Mouse (Mus musculus): ENCODE measurements at regions not wholly inside any gene's neighbourhood (a gene's known extent, or its start where the extent isn't known, plus 50 kb on each side); places are given as distances from the start of the nearest gene placed in this dataset.

DNA sequence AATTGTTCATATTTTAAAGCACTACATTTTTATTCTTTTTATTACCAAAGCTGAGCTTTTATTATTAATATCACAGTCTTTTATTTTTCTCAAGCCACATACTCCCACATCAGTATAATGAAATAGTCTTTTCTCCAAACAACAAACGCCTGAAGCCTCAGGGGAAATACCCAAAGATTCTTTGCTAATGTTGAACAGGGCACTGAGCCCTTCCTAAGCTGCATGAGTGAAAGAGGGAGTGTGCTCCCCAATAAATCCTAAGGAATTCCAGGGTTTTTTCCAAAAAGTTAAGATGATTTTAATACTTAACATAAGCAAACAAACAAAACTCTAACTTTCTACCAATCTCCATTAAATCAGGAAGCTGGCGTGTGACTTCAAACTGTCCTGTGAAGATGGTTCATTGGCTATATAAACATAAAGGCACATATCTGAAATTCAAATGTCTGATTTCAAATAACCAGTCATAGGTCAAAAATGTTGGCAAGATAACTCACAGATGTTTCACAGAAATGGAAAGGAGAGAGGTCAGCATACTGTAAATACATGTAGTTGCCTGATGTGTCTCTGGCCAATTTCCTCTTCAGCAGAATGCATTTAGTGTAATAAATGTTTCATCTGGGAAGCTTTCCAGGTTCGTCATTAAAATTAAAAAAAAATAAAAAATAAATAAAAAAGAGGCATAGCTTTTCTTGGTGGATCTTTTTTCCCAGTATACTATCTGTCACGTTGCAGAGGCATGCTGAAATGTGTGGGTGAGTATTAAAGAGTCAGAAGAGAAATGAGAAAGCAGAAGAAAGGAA, 568.6 kb downstream of the Car8 start:
- intact Hi-C loops (cut with DNase I) = no loop called here
- DNase-seq = no peak

DNA sequence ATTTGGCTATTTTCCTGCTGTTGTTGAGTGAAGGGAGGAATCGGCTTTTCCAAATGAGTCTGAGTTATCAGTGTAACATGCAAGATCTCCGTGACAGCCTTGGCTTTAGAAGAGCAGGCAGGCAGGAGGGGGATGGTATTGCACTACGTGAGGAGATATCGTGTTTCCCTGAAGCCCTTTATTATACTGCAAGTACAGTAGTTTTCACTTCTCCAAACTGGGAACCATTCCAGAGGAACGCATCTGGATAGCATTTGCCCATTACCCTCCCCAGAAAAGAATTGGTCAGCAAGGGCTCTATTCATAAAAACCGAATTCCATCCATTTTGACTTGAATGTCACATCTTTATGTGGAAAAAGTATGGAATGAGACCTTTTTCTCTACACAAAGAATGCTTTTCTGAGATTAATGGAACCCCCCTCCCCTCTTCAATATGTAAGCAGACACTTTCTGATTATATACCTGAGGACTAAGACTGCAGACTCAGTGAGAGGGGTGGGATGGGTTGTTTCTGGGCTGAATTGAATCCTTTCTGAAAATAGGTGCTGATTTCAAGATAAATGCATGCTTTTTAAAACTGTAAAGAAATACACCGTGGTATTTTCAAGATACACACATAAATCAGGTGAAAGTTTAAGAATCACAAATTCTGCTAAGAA, 571.8 kb downstream of the Car8 start:
- DNase-seq = no peak
- intact Hi-C loops (cut with DNase I) = no loop called here

DNA sequence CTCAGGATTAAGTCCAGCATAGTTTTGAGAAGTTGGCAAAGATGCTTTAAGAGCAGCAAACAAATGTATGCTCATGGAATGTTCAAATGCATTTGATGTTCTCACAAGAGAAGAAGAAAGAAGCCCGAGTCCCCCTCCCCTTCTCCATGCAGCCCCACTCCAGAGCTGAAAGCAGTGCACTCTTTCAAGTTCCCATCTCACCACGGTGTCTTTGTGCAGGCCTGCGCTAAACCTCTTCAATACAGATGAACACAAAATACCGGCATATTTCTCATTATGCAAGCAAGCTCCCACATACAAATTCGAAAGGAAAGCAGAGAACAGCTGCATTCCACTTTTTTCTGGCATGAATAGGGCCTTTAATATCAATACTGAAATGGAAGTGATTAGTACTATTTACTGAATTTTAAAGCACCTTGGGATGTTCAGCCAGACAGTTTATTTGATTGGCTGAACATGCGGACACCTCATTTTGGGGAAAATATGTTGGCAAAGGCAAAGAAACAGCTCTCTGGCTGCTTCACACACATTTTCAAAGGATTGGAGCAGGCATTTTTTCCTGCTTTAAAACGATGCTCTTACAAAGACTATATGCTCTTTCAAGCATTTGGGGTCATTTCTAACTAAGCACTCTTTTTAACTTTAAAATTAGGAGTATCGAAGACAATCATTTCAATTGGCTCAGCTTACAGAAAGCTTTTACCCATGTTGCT, 595.8 kb downstream of the Car8 start:
- intact Hi-C loops (cut with DNase I) = no loop called here
- no peak for DNase-seq

DNA sequence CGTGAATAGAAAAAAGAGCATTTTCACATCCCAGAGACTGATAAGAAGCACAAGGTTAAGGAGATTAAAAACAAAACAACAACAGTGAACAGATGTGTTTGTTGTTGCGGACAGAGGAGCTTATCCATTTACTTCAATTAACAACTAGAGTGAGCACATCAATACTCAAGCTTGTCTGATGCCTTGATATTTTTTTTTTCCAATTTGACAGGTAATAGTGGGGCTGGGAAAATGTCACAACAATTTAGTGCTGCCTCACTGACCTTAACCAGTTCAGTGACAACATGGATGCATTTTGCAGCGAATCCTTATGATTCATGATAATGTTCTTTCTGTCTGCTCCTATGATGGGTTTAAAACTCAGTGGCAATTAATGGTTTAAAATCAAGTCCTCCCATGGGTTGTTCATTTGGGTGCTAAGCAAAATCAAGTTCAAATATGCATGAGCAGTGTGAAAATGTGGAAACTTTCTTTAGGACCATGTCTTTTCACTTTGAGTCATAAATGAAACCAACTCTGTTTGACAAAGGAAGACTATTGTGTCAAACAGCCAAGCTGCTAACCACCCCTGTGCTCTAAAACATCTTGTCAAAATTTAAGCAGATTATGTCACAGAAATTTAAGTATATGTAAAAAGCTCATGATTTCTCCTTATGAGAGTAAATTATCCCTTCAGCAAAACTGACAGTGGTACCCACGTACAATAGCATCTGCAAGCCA, 641.0 kb downstream of the Car8 start:
- intact Hi-C loops (cut with DNase I) = no loop called here

DNA sequence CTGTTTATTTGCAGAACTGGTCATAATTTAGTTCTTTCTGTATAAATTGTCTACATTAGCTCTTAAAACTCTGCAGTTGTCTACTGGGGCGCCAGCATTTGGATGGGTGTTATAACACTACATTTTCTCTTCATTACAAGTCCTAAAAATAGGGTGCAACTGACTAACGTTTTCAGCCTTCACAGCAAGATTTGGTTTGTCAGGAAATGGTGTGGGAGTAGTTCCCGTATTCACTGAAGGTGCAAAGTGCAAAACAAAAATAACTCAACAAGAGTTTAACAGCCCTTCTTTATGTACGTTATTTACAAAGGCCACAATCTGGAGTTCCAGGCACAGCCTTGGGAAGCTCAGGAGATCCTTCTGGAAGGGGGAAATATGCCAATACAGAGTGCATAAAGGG, 642.7 kb downstream of the Car8 start:
- no peak for DNase-seq
- intact Hi-C loops (cut with DNase I) = no loop called here

More for the DNA sequence above, 641.0 kb downstream of the Car8 start:
- no peak for DNase-seq

DNA sequence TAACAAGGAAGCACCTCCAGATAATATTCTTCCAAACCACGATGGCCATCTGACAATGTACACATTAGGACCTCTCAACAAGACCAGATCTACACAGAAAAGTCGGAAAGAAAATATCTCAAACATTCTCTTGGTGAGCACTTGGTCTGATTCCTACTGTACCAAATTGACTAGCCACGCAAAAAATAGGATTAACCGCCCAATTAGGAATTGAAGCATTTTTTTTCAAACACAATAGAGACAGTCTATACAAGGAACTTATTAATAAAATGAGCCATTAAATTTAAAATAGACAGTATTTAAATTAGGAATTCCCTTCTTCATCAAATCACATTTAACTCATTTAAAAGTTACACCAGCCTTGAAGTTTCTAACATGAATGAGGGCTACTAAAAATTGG, 655.0 kb downstream of the Car8 start:
- DNase-seq = no peak
- intact Hi-C loops (cut with DNase I) = no loop called here

DNA sequence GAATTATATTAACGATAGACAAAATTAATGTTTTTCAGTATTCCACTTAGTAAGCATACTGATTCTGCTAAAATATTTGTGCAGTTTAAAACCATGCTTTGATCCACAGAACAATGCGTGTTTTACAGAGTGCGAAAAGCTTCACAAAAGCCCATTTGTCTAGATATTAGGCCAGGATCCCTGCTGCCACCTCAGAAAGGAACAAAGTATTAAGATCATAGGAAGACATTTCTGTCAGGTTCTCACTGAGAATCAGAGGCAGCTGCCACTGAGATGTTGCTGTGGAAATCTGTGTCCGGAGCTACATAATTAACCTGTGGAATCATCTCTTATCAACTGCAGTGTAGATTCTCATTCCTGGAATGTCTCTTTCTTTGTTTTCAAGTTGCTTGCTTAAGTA, 656.9 kb downstream of the Car8 start:
- DNase-seq = no peak
- intact Hi-C loops (cut with DNase I) = no loop called here

DNA sequence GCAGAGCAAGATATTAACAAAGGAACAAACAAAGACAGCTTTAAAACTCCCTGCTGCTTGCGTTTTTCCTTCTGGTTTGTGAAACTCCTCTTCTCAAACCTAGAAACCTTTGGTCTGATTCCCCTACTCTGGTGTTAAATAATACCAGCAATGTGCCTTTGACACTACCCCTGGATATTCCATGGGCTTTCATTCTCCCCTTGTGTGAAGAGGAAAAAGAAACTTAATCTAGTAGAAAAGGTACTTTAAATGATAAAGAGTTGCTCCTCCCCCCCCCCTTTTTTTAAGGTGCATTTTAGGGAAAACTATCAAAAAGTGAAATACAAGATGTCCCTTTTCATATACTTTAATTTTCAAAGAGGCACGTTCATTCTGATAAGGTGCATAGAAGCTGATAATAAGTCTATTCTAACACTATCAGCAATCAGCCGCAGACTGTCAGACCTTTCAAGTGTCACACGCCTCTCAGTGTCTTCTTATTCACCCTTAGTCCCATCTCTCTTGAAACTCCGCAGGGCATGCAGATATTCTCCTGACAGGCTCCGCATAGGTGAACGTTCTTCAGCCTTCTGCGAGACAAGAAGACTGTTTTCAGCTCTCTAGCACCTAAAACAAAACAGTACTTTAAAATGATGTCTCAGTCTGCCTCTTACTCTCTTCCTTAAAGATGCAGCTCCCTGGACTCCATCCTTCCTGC, 657.5 kb downstream of the Car8 start:
- intact Hi-C loops (cut with DNase I) = no loop called here
- no peak for DNase-seq

DNA sequence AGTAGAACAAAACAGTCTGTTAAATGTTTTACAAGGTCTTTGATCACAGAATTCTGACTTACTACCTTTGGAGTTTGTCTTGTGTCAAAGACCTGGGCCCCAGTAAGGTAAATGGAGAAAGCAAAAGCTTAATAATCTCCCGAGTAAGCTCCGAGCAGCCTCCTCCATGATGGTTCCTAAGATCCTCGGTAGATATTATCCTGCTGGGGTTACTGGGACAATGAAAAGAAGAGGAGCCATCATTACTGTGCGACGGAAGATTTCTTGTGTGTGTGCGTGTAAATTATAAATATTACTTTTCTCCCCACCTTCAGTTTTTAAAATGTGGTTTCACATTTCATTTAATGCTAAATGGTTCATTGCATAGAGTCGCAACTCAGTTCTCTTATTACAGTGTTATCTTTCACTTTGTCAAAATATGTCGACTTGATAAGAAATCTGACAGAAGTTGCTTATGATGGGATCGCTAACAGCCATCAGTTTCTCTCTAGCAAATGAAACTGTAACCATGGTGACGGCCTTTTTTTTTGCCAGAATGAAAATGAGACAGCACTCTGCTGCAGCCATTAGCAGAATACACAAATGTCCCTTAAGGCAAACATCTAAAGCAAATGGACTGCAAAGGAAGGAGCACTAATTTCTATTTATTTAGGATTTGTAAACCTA, 658.2 kb downstream of the Car8 start:
- intact Hi-C loops (cut with DNase I) = no loop called here
- DNase-seq = no peak

DNA sequence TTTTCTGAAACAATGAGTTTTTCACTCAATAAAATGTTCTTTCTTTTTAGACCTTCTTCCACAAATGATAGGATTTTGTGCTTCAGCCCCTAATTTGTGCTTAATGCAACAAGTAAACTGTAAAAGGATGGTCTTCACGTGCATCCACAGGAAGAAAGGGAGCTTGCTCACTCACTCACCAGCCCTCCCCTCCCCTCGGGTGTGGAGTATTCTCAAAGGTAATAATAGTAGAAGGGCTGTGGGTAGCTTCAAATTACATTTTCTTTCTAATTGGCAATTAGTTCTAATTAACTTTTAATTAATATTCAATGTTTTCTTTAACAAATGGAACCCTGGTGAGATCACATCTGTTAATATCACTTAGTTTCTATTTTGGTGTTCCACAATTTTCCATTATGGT, 664.8 kb downstream of the Car8 start:
- no peak for DNase-seq
- intact Hi-C loops (cut with DNase I) = no loop called here

DNA sequence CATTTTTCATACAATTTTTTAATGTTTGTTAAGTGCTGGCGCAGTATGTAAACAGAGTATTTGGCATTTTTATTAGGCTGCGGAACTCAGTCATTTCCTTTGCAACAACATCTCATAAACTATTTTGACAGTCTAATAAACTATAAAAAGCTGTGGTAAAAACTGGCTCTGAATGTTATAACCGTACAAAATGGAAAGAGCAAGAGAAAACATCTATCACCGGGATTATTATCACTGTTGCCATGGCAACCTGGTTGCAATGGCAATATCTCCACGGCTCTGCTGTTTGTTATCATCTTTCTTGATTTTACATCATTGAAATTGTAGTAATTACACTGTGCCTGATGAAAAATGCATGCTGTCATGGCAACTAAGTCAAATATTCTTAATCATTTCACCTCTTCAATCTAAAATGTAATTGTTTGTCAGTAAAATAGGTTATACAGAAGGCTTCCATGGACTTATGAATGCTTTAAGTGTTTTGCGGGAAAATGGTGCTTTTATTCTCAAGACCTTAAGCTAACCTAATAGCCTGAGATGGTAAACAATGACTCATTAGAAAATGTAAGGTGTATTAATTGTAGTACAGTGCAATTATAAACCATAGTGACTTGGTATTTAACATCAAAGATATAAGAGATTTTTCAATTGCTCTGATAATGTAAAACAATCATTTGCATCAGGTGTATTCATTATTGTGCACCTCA, 671.0 kb downstream of the Car8 start:
- intact Hi-C loops (cut with DNase I) = no loop called here

DNA sequence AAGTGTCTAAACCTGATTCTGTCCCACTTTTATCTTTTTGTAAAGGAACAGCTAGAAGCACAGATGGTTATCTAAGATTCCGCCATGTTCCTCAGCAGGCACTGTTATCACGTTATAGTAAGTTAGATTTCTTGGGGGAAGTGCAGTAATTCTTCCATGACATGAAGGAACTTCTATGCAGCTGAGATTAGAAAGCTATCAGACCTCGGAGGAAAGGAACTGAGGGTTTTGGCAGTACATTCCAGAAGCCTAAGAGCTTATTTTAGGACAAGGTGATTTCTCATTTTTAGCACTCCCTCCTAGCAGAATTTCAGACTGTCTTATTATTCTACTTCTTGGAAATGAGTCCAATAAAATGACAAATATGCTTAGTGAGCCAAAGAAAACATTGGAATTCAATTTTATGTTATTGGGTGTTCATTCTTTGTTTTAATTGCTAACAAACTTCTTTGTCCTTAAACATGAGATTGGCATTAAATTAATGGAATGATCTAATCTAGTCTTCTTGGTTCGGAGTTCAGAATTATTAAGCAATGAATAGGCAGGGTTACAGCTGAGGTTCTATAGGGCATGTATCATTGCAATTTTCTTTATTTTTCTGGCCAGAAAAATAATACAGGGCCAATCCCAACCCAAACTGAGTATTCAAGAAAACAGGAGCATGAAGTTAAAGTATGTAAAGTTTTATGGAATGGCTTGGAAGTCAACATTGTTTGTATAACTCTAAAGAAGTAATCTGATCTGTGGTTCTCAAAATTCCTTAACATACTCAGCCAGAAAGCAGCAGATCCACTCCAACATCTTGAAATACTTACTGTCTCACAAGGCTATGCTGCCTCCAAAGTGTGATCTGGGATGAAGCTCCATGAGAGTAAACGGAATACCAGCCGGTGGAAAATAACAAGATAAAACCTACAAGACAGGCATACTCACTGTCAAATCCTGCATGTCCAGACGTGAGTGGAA, 678.7 kb downstream of the Car8 start:
- intact Hi-C loops (cut with DNase I) = no loop called here
- DNase-seq = no peak

More for the DNA sequence above, 671.0 kb downstream of the Car8 start:
- DNase-seq = no peak

DNA sequence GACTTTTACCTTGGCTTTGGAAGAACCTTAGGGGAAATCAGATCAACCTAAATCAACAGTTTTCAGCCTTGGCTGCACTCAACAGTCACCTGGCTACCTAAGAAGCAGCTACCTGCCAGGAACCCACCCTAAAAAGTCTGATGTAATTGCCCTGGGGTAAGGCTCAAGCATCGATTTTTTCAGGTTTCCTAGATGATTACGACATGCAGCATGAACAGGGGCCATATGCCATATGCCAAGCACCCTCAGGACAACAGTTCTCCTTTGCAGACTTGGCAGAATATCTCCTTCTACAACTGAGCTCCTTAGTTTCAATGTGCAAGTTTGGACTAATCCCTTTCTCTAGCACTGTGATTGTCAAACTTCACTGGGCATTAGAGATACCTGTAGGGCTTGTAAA, 680.1 kb downstream of the Car8 start:
- intact Hi-C loops (cut with DNase I) = no loop called here
- no peak for DNase-seq

DNA sequence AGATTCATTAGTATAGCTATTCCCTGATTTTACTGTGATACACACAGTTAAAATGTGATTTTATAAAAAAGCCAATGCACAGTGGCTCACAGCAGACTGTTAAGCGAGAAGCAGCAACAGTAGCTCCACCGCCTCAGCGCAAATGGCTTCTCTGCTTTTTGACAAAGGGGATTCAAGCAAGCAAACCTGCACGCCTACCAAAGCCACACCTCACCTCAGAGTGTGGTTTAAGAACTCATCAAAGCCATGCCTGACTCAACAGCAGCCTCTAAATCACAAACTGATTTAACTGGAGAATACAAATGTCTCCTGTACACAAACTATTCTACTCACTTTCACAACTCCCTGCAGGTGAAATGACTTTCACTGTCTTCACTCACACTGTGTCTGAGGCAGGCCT, 704.5 kb downstream of the Car8 start:
- intact Hi-C loops (cut with DNase I) = no loop called here
- no peak for DNase-seq

DNA sequence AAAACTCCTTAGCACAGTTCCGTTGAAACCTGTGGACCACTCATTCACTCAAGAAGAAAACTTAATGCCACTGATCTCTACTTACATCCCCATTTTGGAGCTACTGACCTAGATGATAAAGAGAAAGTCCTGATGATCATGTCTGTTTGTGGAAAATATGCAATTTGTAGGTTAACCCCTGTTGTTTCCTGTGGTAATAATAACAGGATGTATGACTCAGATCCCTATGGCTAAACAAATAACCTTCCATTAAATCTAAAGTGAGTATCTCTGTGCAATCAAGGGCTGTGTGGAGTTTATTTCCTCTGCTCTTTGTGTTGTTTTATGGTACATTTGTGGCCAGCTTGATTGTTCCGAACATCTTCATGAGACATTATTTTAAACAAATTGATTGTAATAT, 711.1 kb downstream of the Car8 start:
- intact Hi-C loops (cut with DNase I) = no loop called here
- no peak for DNase-seq

DNA sequence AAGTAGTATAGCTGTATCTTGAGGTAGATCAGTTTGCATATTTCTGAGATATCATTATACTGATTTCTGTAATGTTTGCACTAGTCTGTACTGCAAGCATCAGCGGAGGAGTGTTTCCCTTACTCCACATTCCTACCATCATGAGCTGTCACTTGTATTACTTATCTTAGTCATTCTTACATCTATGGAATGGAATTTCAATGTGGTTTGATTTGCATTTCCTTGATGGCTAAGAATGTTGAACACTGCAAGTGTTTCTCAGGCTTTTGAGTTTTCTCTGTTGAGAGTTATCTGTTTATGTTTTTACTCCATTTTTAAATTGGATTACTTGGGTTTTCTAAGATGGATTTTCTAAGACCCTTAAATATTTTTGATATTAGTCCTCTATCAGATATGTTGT, 725.8 kb downstream of the Car8 start:
- DNase-seq = no peak
- intact Hi-C loops (cut with DNase I) = no loop called here

DNA sequence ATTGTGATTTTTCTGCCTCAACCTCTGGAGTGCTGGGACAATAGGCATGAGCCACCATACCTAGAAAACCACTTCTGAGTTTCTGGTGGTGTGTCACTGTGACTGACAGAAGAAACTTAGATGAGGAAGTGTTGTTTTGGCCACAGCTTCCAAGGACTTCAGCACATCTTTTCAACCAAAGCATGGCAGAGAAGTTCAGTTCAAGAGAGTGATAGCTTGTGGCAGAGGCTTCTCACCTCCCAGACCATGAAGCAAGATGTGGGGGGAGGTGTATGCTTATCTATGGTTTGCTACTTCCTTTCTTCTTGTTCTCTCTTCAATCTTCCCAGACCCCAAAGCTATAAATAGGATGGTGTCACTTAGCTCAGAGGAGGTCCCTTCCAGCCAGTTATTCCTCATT, 753.3 kb downstream of the Car8 start:
- no peak for DNase-seq
- intact Hi-C loops (cut with DNase I) = no loop called here

DNA sequence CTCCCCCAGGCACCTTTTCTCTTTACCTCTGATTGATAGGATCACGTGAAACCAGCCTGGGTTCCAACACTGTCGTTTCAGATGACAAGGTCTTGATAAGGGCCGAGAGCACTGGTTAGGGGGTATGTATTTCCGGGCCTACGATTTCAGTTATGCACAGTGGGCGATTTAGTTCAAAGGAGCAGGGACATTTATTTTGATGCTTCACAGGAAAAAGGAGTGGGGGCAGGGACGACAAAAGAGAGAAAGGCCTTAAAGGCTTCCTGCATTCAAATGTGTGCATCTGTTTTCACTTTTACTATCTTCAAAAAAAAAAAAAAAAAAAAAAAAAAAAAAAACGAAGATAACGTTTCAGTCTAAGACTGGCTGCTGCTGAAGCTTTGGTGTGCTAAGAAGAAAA, 783.7 kb downstream of the Car8 start:
- DNase-seq = no peak
- intact Hi-C loops (cut with DNase I) = no loop called here
